Mouse (Mus musculus) thymus, postnatal 0 days (tissue): ENCODE data around the gene Igfbp4. TPM values are rescaled to one million over a fixed set of nuclear protein-coding genes. Genes with fewer than 3 reads are reported as not detected.

Experiments
- DNase-seq: peaks from one replicate; pipeline ENCODE4 v3.0.0-alpha.2; 2015; ENCODE audit warnings: low spot score
- polyA plus RNA-seq: library from polyadenylated mRNA; unstranded; fragments of >200 nt; fragmentation: Nextera tagmentation; extraction: Ambion mirVana; gene quantifications from 2 replicates; pipeline ENCODE4 v1.2.1, GENCODE M21; 2015

Gene Igfbp4
- polyA plus RNA-seq, 1 experiment from 2014 or later: 85.0 TPM

- DNase-seq: no peak
Observed at GRCm38 (mm10) chr11:99041841-99042780, 1.1 kb downstream of the Igfbp4 start.

DNA sequence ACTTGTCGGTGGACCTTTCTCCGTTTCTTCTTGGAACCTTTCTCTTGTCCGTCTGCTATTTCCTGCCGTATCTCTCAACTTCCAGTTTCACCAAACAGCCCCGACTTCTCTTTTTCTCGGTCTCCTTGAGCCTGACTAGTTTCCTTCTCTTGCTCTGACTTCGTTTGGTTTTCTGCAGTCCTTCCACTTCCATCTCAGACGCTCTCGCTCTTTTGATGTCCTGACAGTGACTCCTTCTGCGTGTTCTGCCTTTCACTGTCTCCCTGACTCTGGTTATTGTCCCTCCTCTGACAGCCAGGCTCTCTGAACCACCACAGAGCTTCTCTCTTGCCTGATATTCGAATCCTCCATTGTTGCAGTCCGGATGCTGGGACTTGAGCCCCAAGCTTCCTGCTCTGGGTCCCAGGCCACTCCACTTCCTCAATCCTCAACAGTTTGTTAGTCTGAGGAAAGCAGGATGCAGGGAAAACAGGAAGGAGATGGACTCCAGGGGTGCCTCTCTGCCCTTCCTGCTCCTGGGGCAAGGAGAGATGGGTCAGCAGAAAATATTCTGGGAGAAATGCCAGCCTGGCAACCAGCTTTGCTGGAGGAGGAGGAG, 1.9 kb downstream of the Igfbp4 start:
- no peak for DNase-seq

DNA sequence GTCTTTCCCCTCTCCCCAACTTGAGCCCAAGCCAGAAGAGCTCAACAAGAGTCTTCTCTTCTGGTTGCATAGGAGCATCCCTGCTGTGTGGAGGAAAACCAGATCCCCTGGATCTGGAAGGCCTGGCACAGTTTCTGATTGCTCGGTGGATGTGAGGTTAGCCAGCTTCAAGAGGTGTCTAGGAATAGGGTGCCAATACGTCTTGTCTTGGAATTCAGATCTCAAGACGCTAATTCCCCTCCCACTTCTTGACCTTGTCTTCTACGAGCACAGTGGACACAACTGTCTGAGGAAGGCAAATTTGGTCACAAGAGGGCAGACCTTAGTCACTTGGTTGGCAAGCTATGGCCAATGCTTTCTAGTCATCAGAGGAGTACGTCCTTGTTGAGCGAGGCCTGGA, 2.6 kb downstream of the Igfbp4 start:
- DNase-seq: no peak

GRCm38 (mm10) chr11:99044306-99044705, 3.3 kb downstream of the Igfbp4 start:
- no peak for DNase-seq

GRCm38 (mm10) chr11:99045159-99045889, 4.3 kb downstream of the Igfbp4 start:
- no peak for DNase-seq

GRCm38 (mm10) chr11:99047120-99047519, 6.1 kb downstream of the Igfbp4 start:
- DNase-seq: no peak

DNA sequence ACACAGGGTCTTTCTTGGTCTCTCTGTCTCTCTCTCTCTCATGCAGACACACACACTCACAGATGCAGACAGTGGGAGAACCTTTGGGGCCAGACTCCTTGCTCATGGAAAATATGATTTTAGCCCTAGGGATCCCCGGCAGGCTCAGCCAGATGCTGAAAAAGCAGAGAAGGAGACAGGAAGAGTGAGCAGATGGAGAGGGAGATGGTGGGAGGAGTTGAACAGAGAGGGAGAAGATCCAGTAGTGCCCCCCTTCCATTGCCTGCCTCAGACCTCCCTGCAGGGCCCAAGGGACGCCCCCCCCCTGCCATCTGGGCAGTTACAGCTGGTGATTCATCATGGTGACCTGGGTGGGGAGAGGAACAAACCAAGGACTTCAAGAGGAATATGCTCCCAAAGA, 6.6 kb downstream of the Igfbp4 start:
- no peak for DNase-seq

DNA sequence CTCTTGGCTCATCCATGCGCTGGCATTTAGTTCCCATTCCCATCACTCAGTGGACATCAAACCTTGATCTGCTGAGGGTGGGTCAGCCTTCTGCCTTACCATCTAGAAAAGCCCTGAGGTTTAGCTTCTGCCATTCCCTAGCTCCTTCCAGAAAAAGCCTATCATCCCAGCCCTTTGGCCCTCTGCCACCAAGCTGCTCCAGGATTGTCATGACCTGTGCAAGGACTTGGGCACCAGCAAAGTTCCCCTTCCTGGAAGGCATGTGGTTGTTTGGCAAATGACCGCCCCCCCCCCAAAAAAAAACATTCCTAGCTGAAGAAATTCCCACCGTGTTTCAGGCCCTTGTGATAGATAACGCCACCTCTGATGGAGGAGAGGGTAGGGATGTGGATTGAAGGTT, 14.1 kb downstream of the Igfbp4 start:
- DNase-seq: no peak

- no peak for DNase-seq
Observed at GRCm38 (mm10) chr11:99055571-99056452, 14.8 kb downstream of the Igfbp4 start.

- no peak for DNase-seq
Observed at GRCm38 (mm10) chr11:99060435-99060834, 19.4 kb downstream of the Igfbp4 start.

DNA sequence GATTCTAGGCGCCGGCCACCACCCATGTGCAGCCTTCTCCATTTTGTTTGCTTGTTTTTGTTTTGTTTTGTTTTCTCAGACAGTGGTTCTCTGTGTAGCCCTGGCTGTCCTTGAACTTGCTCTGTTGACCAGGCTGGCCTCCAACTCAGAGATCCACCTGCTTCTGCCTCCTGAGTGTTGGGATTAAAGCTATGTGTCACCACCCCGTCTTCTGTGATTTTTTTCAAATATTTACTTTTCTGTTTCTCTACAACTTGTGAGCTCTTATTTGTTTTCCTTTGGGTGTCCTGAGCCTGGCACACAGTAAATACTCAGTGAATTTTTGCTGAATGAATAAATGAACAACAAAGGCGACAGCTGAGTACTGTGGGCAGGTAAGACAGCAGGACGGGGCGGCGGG, 21.6 kb downstream of the Igfbp4 start:
- no peak for DNase-seq

- no peak for DNase-seq
Observed at GRCm38 (mm10) chr11:99063406-99064131, 22.5 kb downstream of the Igfbp4 start.

DNA sequence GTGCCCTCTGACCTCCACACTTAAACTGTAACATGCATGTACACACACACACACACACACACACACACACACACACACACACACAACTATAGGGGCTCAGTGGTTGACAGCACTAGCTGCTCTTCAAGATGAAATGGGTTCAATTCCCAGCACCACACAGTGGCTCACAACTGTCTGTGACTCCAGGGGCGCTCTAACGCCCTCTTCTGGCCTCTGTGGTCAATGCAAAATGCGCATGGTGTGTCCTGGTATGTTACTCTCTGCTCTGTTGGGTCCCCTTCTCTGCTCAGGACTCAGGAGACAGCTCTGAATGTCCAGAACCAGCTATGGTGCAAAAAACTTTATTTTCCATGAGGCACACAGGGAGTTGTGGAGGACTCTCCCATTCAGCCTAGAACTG, 24.3 kb downstream of the Igfbp4 start:
- no peak for DNase-seq

DNA sequence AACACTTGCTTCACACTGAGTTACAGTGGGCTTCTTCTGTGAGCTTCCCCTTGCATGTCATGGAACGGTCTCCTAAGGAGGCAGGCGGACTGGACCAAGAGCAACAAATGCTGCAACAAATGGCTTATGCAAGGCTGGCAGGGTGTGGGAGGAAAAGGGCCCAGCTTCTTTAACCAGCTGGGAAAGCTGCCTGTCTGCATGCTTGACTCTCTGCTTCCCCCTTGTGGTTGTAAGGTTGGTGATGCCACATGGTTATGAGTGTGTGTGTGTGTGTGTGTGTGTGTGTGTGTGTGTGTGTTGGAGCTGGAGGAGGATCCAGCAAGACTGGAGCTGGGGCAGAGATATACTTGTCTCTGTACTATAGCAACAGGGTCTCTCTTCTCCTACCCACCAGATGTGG, 24.9 kb downstream of the Igfbp4 start:
- peak; percentile 80 for DNase-seq

DNA sequence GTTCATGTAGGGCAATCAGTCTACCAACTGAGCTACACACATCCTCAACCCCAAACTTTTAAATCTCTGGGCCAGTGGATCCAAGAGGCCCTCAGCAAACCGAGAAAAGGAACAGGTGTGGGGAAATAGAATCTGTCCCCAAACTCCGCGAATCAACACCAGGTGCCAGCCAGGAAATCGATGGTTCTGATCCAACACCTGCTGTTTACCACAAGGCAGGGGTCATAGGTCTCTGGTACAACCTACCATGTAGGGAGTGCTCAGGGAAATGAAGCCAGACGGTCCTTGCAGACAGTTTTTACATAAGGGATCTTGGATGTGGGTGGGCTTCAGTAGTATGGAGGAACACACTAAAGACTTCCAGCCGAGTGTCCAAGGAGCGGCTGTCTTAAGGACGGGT, 26.5 kb downstream of the Igfbp4 start:
- DNase-seq: no peak

- no peak for DNase-seq
Observed at GRCm38 (mm10) chr11:99068455-99068854, 27.4 kb downstream of the Igfbp4 start.

GRCm38 (mm10) chr11:99071866-99072265, 30.8 kb downstream of the Igfbp4 start:
- no peak for DNase-seq

DNA sequence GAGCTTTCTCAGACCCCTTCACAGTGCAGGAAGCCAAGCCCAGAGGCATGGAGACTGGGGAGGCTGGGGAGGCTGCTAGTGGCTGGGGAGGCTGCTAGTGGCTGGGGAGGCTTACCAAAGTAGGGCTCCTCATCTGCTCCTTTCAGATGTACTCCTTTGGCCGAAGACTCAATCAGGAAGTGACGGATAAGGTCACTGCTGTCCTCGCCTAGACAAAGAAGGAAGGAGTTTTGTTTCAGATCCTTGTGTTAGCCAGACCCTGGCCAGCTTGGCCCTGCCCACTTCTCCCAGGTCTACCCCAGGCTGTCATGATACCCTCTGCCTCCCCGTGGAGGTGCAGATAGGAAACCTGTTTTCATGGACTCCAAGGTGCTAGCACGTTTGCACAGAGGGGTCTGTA, 32.7 kb downstream of the Igfbp4 start:
- DNase-seq: no peak

GRCm38 (mm10) chr11:99076744-99077319, 35.8 kb downstream of the Igfbp4 start:
- no peak for DNase-seq

DNA sequence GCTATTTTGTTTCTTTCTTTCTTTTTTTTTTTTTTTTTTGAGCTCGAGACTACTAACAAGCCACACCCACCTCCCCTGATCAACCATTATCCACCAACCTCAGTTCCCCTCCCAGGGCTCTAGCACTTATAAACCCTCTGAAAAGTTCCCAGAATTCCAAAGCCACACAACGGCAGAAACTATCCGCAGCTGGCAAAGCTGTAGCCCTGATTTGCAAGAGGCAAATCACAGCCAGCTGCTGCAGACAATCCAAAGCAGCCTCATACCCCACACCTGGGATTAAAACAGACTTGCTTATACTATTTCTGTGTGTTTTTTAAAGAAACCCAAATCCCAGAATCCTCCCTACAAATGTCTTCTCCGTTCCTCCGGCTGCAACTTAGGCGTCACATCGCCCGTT, 36.8 kb downstream of the Igfbp4 start:
- DNase-seq: no peak
